Mouse (Mus musculus): ENCODE results near the gene Stard13. TPM values are rescaled to one million over a fixed set of nuclear protein-coding genes. Genes with fewer than 3 reads are reported as not detected.

Stard13 gene
- polyA plus RNA-seq (2015; fragmentation: Nextera tagmentation; extraction: Ambion mirVana) = 8.8 and 9.6 TPM in 2 replicates

DNA sequence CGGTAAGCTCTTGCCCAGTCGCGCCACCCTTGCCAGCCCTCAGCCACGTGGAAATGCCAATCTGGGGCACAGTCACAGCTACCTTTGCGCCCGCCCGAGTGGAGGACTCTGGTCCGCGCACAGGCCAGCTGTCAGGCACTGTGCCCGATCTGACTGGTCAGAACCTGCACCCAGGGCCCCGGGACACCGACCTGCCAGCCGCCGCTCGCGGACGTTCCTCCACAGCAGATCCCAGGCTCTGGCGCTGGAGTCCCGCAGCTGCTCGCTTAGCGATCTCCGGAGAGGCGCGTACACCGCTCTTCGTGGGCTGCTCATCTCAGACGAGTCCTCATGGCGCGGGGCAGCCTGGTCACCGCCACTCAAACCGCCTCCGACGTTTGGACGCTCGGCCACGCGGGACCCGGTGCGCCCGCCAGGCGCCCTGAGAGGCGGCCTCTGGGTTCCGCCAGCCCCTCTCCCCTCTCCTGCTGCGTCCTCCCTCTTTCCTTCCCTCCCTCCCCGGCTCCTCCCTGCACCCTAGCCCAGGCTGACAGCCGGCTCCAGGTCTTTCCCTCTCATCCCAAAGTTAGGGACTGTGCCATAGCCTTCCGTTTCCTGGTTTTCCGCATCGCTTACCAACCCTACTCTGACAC is at the start of gene Stard13:
Gene Stard13, minus strand, starts transcription at position 437 of the 632 bp plus-strand sequence.

Other genes starting within 250 kb of the Stard13 start
- gene Gm42906, start 194.3 kb upstream of the Stard13 start, polyA plus RNA-seq (2015; fragmentation: Nextera tagmentation; extraction: Ambion mirVana) = not detected in 2 replicates